Mouse (Mus musculus) small intestine, adult 2 months (tissue): ENCODE measurements around the gene Eif1b.

ENCODE experiments used
- CTCF ChIP-seq: fragments of 200-500 bp; IDR thresholded peaks from 2 replicates; pipeline ENCODE4 v1.5.1; 2012; ENCODE audit warnings: low read depth, mild to moderate bottlenecking, control low read depth, inconsistent platforms, low read length, moderate library complexity, mixed read lengths; ENCODE audit not compliant: insufficient replicate concordance, insufficient read length; ENCODE audit errors: extremely low read depth
- POLR2A ChIP-seq: fragments of 200-500 bp; IDR thresholded peaks from 2 replicates; pipeline ENCODE4 v1.6.1; 2012; ENCODE audit warnings: low read depth, mild to moderate bottlenecking, control low read depth, inconsistent platforms, low read length, moderate library complexity

- TF ChIP-seq POLR2A = no peak
- peak; percentile 35; the same call in 1 of the 2 replicates for TF ChIP-seq CTCF
These were observed 19.7 kb downstream of the Eif1b start for GRCm38 (mm10) chr9:120511781-120512180.
